In the genomic region with DNA sequence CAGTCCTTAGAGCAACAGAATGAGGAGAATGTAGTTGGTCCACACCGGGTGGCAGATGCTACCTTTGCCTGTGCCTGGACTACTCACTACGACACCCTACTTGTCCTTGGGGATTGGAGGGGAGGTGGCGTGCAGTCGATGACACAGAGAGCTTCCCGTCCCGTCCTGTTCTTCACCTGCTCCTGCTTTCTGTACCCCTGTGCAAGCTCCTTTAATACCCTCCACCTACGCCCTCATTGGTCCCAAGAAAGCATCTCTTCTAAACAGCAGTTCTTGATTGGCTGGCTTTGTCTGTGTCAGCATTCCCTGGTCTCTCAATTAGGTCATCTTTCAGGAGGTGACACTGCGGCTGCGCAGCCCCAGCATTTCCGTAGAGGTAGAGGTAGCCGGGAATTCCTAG, we compare ENCODE assay signal across 12 mouse cellular contexts. TPM values are rescaled to one million over a fixed set of nuclear protein-coding genes. Genes with fewer than 3 reads are reported as not detected.
DNase-seq lines count a peak whose midpoint lies in the region; ATAC-seq and TF ChIP-seq lines count a peak whose summit lies in the region.
"Had no signal": no experiment of that assay in that cellular context is flagged by ENCODE, and none has a peak within 500 bp of the region (broad histone marks: within the 10 kb centered on the region; RNA-seq: fewer than 3 reads in every experiment).

A gene (minus strand): TSS at position 180 of the 400 bp plus-strand sequence.

- H3K27ac ChIP-seq in CH12.LX (ENCODE audit: insufficient read depth, low read depth): no peak within 1 kb of the TSS
- H3K27ac ChIP-seq: neural tube, embryonic 12.5 days had no signal

- H3K79me2 ChIP-seq in CH12.LX (replicated peaks; ENCODE audit: control insufficient read depth, extremely low read depth, insufficient read depth, poor library complexity, severe bottlenecking): no peaks in the 10 kb centered on the region

- TF ChIP-seq RAD21 in CH12.LX (IDR thresholded peaks at IDR 0.05; ENCODE audit: low read depth, low read length): no peak

- no peaks in the 10 kb centered on the region for H3K36me3 ChIP-seq in CH12.LX (replicated peaks in 1 of 2; ENCODE audit: control insufficient read depth in 1 of 2, insufficient read depth in 1 of 2, low read length in 1 of 2)
- H3K36me3 ChIP-seq: neural tube, embryonic 12.5 days had no signal

- dilution Hi-C loops in CH12.LX (cut with MboI; ENCODE audit: extremely low pct_ligation_motif_present, extremely low pct_unique_long_range_greater_than_20kb, low sequenced_read_pairs): no loop called here

- H3K4me2 ChIP-seq in CH12.LX (ENCODE audit: insufficient read depth, low read depth, poor library complexity, severe bottlenecking): no peak within 1 kb of the TSS
- H3K4me2 ChIP-seq: neural tube, embryonic 12.5 days had no signal

- no peak for TF ChIP-seq EP300 in CH12.LX (IDR thresholded peaks at IDR 0.05; ENCODE audit: low read length)

- in situ Hi-C loops in CH12.LX (cut with MboI; ENCODE audit: low pct_ligation_motif_present, low pct_unique_long_range_greater_than_20kb, low sequenced_read_pairs): no loop called here

- H3K4me1 ChIP-seq in CH12.LX (ENCODE audit: control insufficient read depth in 1 of 2, insufficient read depth in 2 of 2): peaks cover 0 to 4% of the 10 kb centered on the region in 2 experiments; a peak in 1 of 4 replicates
- H3K4me1 ChIP-seq: neural tube, embryonic 12.5 days had no signal

- no peak for TF ChIP-seq POLR2A in CH12.LX (IDR thresholded peaks at IDR 0.05; ENCODE audit: low read depth, low read length)
- no peak for TF ChIP-seq POLR2A in brain, embryonic 14.5 days (IDR thresholded peaks at IDR 0.05; ENCODE audit: borderline replicate concordance, extremely low read depth, insufficient read depth, insufficient read length, poor library complexity, severe bottlenecking)

- H3K27me3 ChIP-seq in CH12.LX (replicated peaks): peaks cover 11% of the 10 kb centered on the region
- H3K27me3 ChIP-seq: neural tube, embryonic 12.5 days had no signal

- H3K9me3 ChIP-seq in CH12.LX (replicated peaks; ENCODE audit: low read length): no peaks in the 10 kb centered on the region
- H3K9me3 ChIP-seq: neural tube, embryonic 12.5 days had no signal

- no peak within 1 kb of the TSS for H3K4me3 ChIP-seq in CH12.LX (replicated peaks in 1 of 3; ENCODE audit: low read depth in 2 of 3, low read length in 2 of 3, poor library complexity in 1 of 3)
- H3K4me3 ChIP-seq: neural tube, embryonic 12.5 days had no signal

- no peak for DNase-seq in layer of hippocampus, adult 18-20 months (ENCODE audit: low spot score in 2 of 2)
- no peak for DNase-seq in layer of hippocampus, adult 9-10 months (ENCODE audit: low spot score)
- DNase-seq in CH12.LX (ENCODE audit: extremely low read depth): no peak
- no peak for DNase-seq in brain, embryonic 14.5 days (ENCODE audit: low read depth)
- no peak for DNase-seq in retina, postnatal 1 day
- no peak for DNase-seq in cerebellum, postnatal 25 days
- DNase-seq: cerebellum, adult 18-20 months; kidney, postnatal 10 days; right cerebral cortex, postnatal 25 days; thymus, postnatal 25 days had no signal

- TF ChIP-seq CTCF in CH12.LX (conservative IDR thresholded peaks at IDR 0.05 in 1 of 2, IDR thresholded peaks at IDR 0.05 in 1 of 2; ENCODE audit: low read depth in 2 of 2, low read length in 2 of 2): no peak
- no peak for TF ChIP-seq CTCF in brain, embryonic 14.5 days (IDR thresholded peaks at IDR 0.05; ENCODE audit: borderline replicate concordance, extremely low read depth, insufficient read depth, insufficient read length)

- no peak for ATAC-seq in CD4-positive, CD25-positive, alpha-beta regulatory T cell, adult 4 months

- no peak within 1 kb of the TSS for H3K9ac ChIP-seq in CH12.LX (ENCODE audit: insufficient read depth, low read depth)
- H3K9ac ChIP-seq: neural tube, embryonic 12.5 days had no signal

TF ChIP-seq in CH12.LX, 34 proteins besides CTCF, POLR2A, EP300 and RAD21:
- no peak for TF ChIP-seq UBTF (IDR thresholded peaks at IDR 0.05; ENCODE audit: low read depth, low read length)

RNA-seq across cellular contexts. Expression of the gene that starts here (rescaled TPM):
- total RNA-seq in layer of hippocampus, adult 18-20 months (2021): 10 to 100 TPM; 62.3 to 62.7 TPM
- polyA plus RNA-seq in CD4-positive, CD25-positive, alpha-beta regulatory T cell, adult 4 months (2017; shearing (Covaris generic)): 10 to 100 TPM; 48.1 to 54.3 TPM
- total RNA-seq in CH12.LX (2012; rRNA removed) (10.0 and 12.1 TPM in 2 replicates), CH12.LX (2014; rRNA removed) (5.6 and 8.1 TPM in 2 replicates)
- 12.4 and 14.7 TPM in 2 replicates for polyA plus RNA-seq in CH12.LX (2012; ENCODE audit: insufficient read length, low read depth)
- polyA plus RNA-seq in brain, embryonic 14.5 days (2012; rRNA removed): 10.9 and 14.4 TPM in 2 replicates

Comparison
In these comparisons a context has a peak if more than half of its experiments do, and no peak if none do; other contexts are left out.
1. RNA of the gene that starts here (total RNA-seq): 62.3 to 62.7 TPM in layer of hippocampus, adult 18-20 months; 5.6 to 12.1 TPM in CH12.LX; every median in the first group is over 4 times any median in the second.